Mouse (Mus musculus) MEL (cell line): ENCODE results near the gene Cebpz. TPM values are rescaled to one million over a fixed set of nuclear protein-coding genes. Genes with fewer than 3 reads are reported as not detected.

ENCODE experiments used
- DNase-seq: peaks from one replicate; pipeline ENCODE4 v3.0.0; 2011; ENCODE audit warnings: low read depth, low spot score
- H3K27ac ChIP-seq: 2 replicates; pipeline ENCODE4 v1.5.1; 2012; ENCODE audit warnings: low read depth, mild to moderate bottlenecking, control low read depth, low read length, moderate library complexity; ENCODE audit not compliant: control insufficient read depth
- H3K27me3 ChIP-seq, 2 experiments: fragments of 150-350 bp in 1 of 2; sonication (generic) in 1 of 2; 2 replicates each; pipeline ENCODE4 v1.6.1; 2012; ENCODE audit warnings: low read length in 2 of 2, mild to moderate bottlenecking in 2 of 2, improper control_type of control experiment in 1 of 2, moderate library complexity in 1 of 2; ENCODE audit not compliant: insufficient read depth in 2 of 2, control insufficient read depth in 1 of 2
- H3K36me3 ChIP-seq, 2 experiments: 2 replicates each; pipeline ENCODE4 v1.6.1; 2012 to 2014; ENCODE audit warnings: low read length in 2 of 2, improper control_type of control experiment in 1 of 2, inconsistent platforms in 1 of 2, mild to moderate bottlenecking in 1 of 2; ENCODE audit not compliant: insufficient read depth in 2 of 2, control insufficient read depth in 1 of 2
- H3K4me1 ChIP-seq, 2 experiments: fragments of 150-350 bp in 1 of 2; sonication (generic) in 1 of 2; 2 replicates each; pipeline ENCODE4 v1.6.1; 2012; ENCODE audit warnings: low read length in 2 of 2, improper control_type of control experiment in 1 of 2, mild to moderate bottlenecking in 1 of 2; ENCODE audit not compliant: insufficient read depth in 2 of 2, control insufficient read depth in 1 of 2
- H3K4me3 ChIP-seq, 2 experiments: fragments of 150-350 bp in 1 of 2; sonication (generic) in 1 of 2; 2 replicates each; pipeline ENCODE4 v1.5.1; 2012; ENCODE audit warnings: low read depth in 2 of 2, low read length in 2 of 2, mild to moderate bottlenecking in 2 of 2, moderate library complexity in 2 of 2, control low read depth in 1 of 2, improper control_type of control experiment in 1 of 2; ENCODE audit not compliant: control insufficient read depth in 1 of 2, insufficient read depth in 1 of 2
- H3K79me2 ChIP-seq: 2 replicates; pipeline ENCODE4 v1.6.1; 2012; ENCODE audit warnings: mild to moderate bottlenecking, low read length, moderate library complexity; ENCODE audit not compliant: control insufficient read depth, poor library complexity, insufficient read depth
- H3K9ac ChIP-seq: 2 replicates; pipeline ENCODE4 v1.6.1; 2012; ENCODE audit warnings: low read depth, mild to moderate bottlenecking, control low read depth, low read length, moderate library complexity; ENCODE audit not compliant: control insufficient read depth, poor library complexity, severe bottlenecking
- H3K9me3 ChIP-seq: fragments of 150-350 bp; sonication (generic); replicated peaks from 2 replicates; pipeline ENCODE4 v1.6.1; 2012; ENCODE audit warnings: mild to moderate bottlenecking, low read length, improper control_type of control experiment, moderate library complexity; ENCODE audit not compliant: insufficient read depth
- CTCF ChIP-seq, 3 experiments: IDR thresholded peaks in 2 of 3; conservative IDR thresholded peaks in 1 of 3; 2 replicates each; pipeline ENCODE4 v1.5.1; 2011 to 2012; ENCODE audit warnings: low read length in 3 of 3, low read depth in 2 of 3, mild to moderate bottlenecking in 2 of 3, improper control_type of control experiment in 1 of 3, inconsistent platforms in 1 of 3, mixed read lengths in 1 of 3, moderate library complexity in 1 of 3; ENCODE audit not compliant: control insufficient read depth in 1 of 3, insufficient read depth in 1 of 3, poor library complexity in 1 of 3, severe bottlenecking in 1 of 3
- E2F4 ChIP-seq: IDR thresholded peaks from 2 replicates; pipeline ENCODE4 v1.6.1; 2011; ENCODE audit warnings: low read depth, low read length, improper control_type of control experiment, borderline replicate concordance
- ELF1 ChIP-seq: IDR thresholded peaks from 2 replicates; pipeline ENCODE4 v1.6.1; 2014; ENCODE audit warnings: low read depth, mild to moderate bottlenecking, inconsistent platforms, low read length, improper control_type of control experiment, moderate library complexity
- ETS1 ChIP-seq: IDR thresholded peaks from 2 replicates; pipeline ENCODE4 v1.6.1; 2012; ENCODE audit warnings: low read depth, mild to moderate bottlenecking, inconsistent platforms, low read length, improper control_type of control experiment, moderate library complexity
- HCFC1 ChIP-seq: IDR thresholded peaks from 2 replicates; pipeline ENCODE4 v1.6.1; 2012; ENCODE audit warnings: low read depth, mild to moderate bottlenecking, inconsistent platforms, low read length, improper control_type of control experiment, moderate library complexity
- JUND ChIP-seq: IDR thresholded peaks from 2 replicates; pipeline ENCODE4 v1.6.1; 2011; ENCODE audit warnings: low read depth, mild to moderate bottlenecking, improper control_type of control experiment, low read length
- KAT2A ChIP-seq: conservative IDR thresholded peaks from 2 replicates; pipeline ENCODE4 v1.6.1; 2012; ENCODE audit warnings: low read depth, low read length, improper control_type of control experiment, inconsistent platforms
- MAZ ChIP-seq: IDR thresholded peaks from 2 replicates; pipeline ENCODE4 v1.6.1; 2012; ENCODE audit warnings: low read depth, mild to moderate bottlenecking, inconsistent platforms, low read length, improper control_type of control experiment
- MXI1 ChIP-seq: IDR thresholded peaks from 2 replicates; pipeline ENCODE4 v1.6.1; 2011; ENCODE audit warnings: mild to moderate bottlenecking, low read depth, low read length, improper control_type of control experiment
- MYB ChIP-seq: IDR thresholded peaks from 2 replicates; pipeline ENCODE4 v1.6.1; 2011; ENCODE audit warnings: mild to moderate bottlenecking, low read depth, low read length, improper control_type of control experiment
- NELFE ChIP-seq: IDR thresholded peaks from 2 replicates; pipeline ENCODE4 v1.6.1; 2011; ENCODE audit warnings: low read depth, low read length, improper control_type of control experiment
- POLR2A ChIP-seq, 2 experiments: IDR thresholded peaks; 2 replicates each; pipeline ENCODE4 v1.6.1; 2011 to 2012; ENCODE audit warnings: low read length in 2 of 2, mild to moderate bottlenecking in 2 of 2, control low read depth in 1 of 2, improper control_type of control experiment in 1 of 2, low read depth in 1 of 2, moderate library complexity in 1 of 2; ENCODE audit not compliant: control insufficient read depth in 1 of 2, insufficient read depth in 1 of 2, poor library complexity in 1 of 2
- POLR2AphosphoS2 ChIP-seq: IDR thresholded peaks from 2 replicates; pipeline ENCODE4 v1.6.1; 2011; ENCODE audit warnings: low read length, improper control_type of control experiment
- POLR2AphosphoS5 ChIP-seq: IDR thresholded peaks from 2 replicates; pipeline ENCODE4 v1.6.1; 2012; ENCODE audit warnings: low read depth, borderline replicate concordance, mild to moderate bottlenecking, inconsistent platforms, low read length, moderate library complexity, mixed read lengths
- RAD21 ChIP-seq: IDR thresholded peaks from 2 replicates; pipeline ENCODE4 v1.6.1; 2011; ENCODE audit warnings: mild to moderate bottlenecking, low read depth, low read length, improper control_type of control experiment
- SMC3 ChIP-seq: IDR thresholded peaks from 2 replicates; pipeline ENCODE4 v1.6.1; 2011; ENCODE audit warnings: low read depth, low read length, improper control_type of control experiment
- TCF12 ChIP-seq: IDR thresholded peaks from 2 replicates; pipeline ENCODE4 v1.6.1; 2014; ENCODE audit warnings: low read depth, mild to moderate bottlenecking, inconsistent platforms, low read length, improper control_type of control experiment, moderate library complexity
- UBTF ChIP-seq: IDR thresholded peaks from 2 replicates; pipeline ENCODE4 v1.6.1; 2012; ENCODE audit warnings: low read depth, mild to moderate bottlenecking, inconsistent platforms, low read length, improper control_type of control experiment, moderate library complexity, borderline replicate concordance; ENCODE audit not compliant: insufficient read depth
- ZC3H11A ChIP-seq: IDR thresholded peaks from 2 replicates; pipeline ENCODE4 v1.6.1; 2012; ENCODE audit warnings: low read depth, mild to moderate bottlenecking, inconsistent platforms, low read length, improper control_type of control experiment
- ZMIZ1 ChIP-seq: IDR thresholded peaks from 2 replicates; pipeline ENCODE4 v1.6.1; 2012; ENCODE audit warnings: low read depth, mild to moderate bottlenecking, inconsistent platforms, low read length, improper control_type of control experiment, moderate library complexity
- ZNF384 ChIP-seq: IDR thresholded peaks from 2 replicates; pipeline ENCODE4 v1.6.1; 2012; ENCODE audit warnings: low read depth, mild to moderate bottlenecking, inconsistent platforms, low read length, improper control_type of control experiment
- polyA plus RNA-seq, 2 experiments: library from polyadenylated mRNA; stranded (reverse) in 1 of 2; unstranded in 1 of 2; fragments of >175 nt in 1 of 2; fragments of >200 nt in 1 of 2; gene quantifications; 2 replicates each; pipeline versions ENCODE4 v1.2.1 to v1.2.4; 2012; ENCODE audit warnings: low replicate concordance in 2 of 2, low read depth in 1 of 2; ENCODE audit not compliant: insufficient read length in 2 of 2, insufficient read depth in 1 of 2, missing spikeins in 1 of 2
- total RNA-seq: library from RNA; depleted of rRNA; stranded (reverse); fragments of 300-350 nt; gene quantifications from 2 replicates; pipeline ENCODE4 v1.2.3, GENCODE M21; 2012

Cebpz gene
- total and polyA plus RNA-seq, 3 experiments = 69.9 to 128 (median 80.7) TPM

DNA sequence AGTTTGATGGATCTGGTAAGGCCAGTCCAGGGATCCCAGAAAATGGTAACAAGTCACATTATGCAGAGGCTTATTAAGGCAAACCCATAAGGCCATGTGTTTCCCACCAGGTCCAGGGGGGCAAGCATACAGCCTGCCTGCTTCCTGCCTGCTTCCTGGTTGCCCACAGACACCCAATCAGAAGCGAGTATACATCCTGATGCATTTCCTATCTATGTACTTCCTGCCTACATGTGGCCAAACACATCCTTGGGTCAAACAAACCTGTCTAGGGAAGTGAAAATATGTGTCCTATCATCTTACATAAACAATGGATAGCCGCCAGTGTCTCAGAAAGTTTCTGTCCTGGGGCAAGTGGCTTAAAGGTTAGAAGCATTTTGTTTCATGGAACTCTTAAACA is 33.7 kb downstream of the Cebpz start:
- H3K27me3 ChIP-seq = no peaks in the 10 kb centered on the region
- no peak overlapping the region for H3K4me3 ChIP-seq
- no peaks in the 10 kb centered on the region for H3K4me1 ChIP-seq
- no peak overlapping the region for H3K27ac ChIP-seq
- no peak for TF ChIP-seq KAT2A
- no peak for TF ChIP-seq ZNF384
- no peak for TF ChIP-seq MAZ
- TF ChIP-seq ELF1 = peak; percentile 43; the same call in 1 of the 2 replicates
- no peak overlapping the region for H3K9ac ChIP-seq
- H3K36me3 ChIP-seq = no peaks in the 10 kb centered on the region
- H3K79me2 ChIP-seq = no peaks in the 10 kb centered on the region
- H3K9me3 ChIP-seq = no peaks in the 10 kb centered on the region
- peak; percentile 17 for DNase-seq

DNA sequence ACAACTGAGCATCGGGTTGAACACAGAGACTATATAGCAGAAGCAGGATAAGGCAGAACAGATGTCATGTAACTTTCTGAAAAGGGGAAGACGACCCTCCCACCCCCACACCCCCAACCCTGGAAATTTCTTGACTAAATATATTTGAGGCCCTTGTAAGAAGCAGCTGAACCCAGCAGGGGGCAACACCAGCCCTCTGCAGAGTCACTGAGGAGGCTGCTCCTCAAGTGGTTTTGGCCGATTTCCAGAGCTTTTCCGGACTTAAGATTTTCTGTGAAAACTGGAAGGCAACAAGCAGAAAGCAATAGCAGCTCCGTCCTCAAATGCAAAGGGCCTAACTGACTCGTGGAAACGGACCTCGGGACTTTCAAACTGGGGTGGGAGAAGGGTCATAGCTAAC is 41.5 kb downstream of the Cebpz start:
- H3K4me1 ChIP-seq = no peaks in the 10 kb centered on the region
- no peaks in the 10 kb centered on the region for H3K79me2 ChIP-seq
- no peak overlapping the region for H3K27ac ChIP-seq
- peak; percentile 80 for DNase-seq
- TF ChIP-seq SMC3 = peak; percentile 71
- TF ChIP-seq JUND = no peak
- no peak for TF ChIP-seq MXI1
- no peak for TF ChIP-seq UBTF
- no peak for TF ChIP-seq KAT2A
- no peak for TF ChIP-seq POLR2A (IDR thresholded peaks at IDR 0.05; ENCODE audit: control insufficient read depth in 1 of 2, insufficient read depth in 1 of 2, low read depth in 1 of 2, low read length in 2 of 2, poor library complexity in 1 of 2)
- TF ChIP-seq NELFE = no peak
- TF ChIP-seq CTCF (IDR thresholded peaks at IDR 0.05 in 2 of 3, conservative IDR thresholded peaks at IDR 0.05 in 1 of 3; ENCODE audit: control insufficient read depth in 1 of 3, insufficient read depth in 1 of 3, low read depth in 2 of 3, low read length in 3 of 3, poor library complexity in 1 of 3, severe bottlenecking in 1 of 3) = peak; percentile 40 to 77 (median 64)
- peak; percentile 62 for TF ChIP-seq ZC3H11A
- TF ChIP-seq RAD21 = peak; percentile 76
- TF ChIP-seq POLR2AphosphoS5 = no peak
- TF ChIP-seq HCFC1 = no peak
- TF ChIP-seq, all 39 proteins: peak for 4
- Histone ChIP-seq H3K4me3 (peak overlapping the region; percentile 5 to 20; a peak in 2 of 4 replicates), H3K27me3 (no peaks in the 10 kb centered on the region), H3K9me3 (no peaks in the 10 kb centered on the region), H3K9ac (no peak overlapping the region), H3K36me3 (no peaks in the 10 kb centered on the region)

DNA sequence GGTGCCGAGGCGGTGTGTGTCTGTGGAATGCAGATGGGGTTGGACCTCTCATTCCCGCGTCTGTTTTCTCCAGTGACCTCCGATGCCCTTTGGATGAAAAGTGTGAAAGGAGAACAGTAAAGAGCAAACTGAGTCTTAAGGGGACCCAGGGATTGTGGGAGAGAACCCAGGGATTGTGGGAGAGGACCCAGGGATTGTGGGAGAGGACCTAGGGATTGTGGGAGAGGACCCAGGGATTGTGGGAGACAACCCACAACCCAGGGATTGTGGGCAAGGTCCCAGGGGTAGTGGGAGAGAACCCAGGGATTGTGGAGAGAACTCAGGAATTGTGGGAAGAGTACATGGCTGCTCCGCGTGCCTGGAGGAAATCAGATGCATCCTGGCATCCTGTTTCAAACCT is 41.9 kb downstream of the Cebpz start:
- Histone ChIP-seq H3K27me3 (no peaks in the 10 kb centered on the region), H3K79me2 (no peaks in the 10 kb centered on the region), H3K4me1 (no peaks in the 10 kb centered on the region), H3K36me3 (no peaks in the 10 kb centered on the region), H3K4me3 (no peak overlapping the region), H3K27ac (no peak overlapping the region), H3K9me3 (no peaks in the 10 kb centered on the region), H3K9ac (no peak overlapping the region)
- no peak for DNase-seq
- TF ChIP-seq POLR2AphosphoS2 = no peak
- TF ChIP-seq ETS1 = no peak
- no peak for TF ChIP-seq MYB
- TF ChIP-seq ZMIZ1 = no peak
- no peak for TF ChIP-seq TCF12
- no peak for TF ChIP-seq E2F4
